Mouse (Mus musculus): ENCODE results near the gene Rassf8. TPM values are rescaled to one million over a fixed set of nuclear protein-coding genes. Genes with fewer than 3 reads are reported as not detected.

The Rassf8 gene
- 100 to 1,000 TPM; 131 to 139 TPM for total RNA-seq (2021)
- long read RNA-seq, experiment 1, full-length matches to known transcripts = 4 of 6 reads
- long read RNA-seq, experiment 1, partial matches to known transcripts = 0 of 6 reads
- long read RNA-seq, experiment 1, other reads (novel, unspliced or antisense) = 2 of 6 reads
- long read RNA-seq, experiment 2, full-length matches to known transcripts = 8 of 19 reads
- long read RNA-seq, experiment 2, partial matches to known transcripts = 4 of 19 reads
- long read RNA-seq, experiment 2, other reads (novel, unspliced or antisense) = 7 of 19 reads

- DNase-seq (ENCODE audit: low spot score in 2 of 2) = peak; percentile 76 to 81
These were observed at the start of gene Rassf8 for GRCm38 (mm10) chr6:145746132-145746849. Rassf8 (plus strand) TSS chr6:145746748.

GRCm38 (mm10) chr6:145701021-145701540 lies 45.5 kb upstream of the Rassf8 start:
- DNase-seq (ENCODE audit: low spot score in 2 of 2) = no peak

- no peak for DNase-seq (ENCODE audit: low spot score in 2 of 2)
These were observed 42.9 kb upstream of the Rassf8 start for GRCm38 (mm10) chr6:145703667-145704066.

- no peak for DNase-seq (ENCODE audit: low spot score in 2 of 2)
These were observed 36.4 kb upstream of the Rassf8 start for GRCm38 (mm10) chr6:145709956-145710720.

- DNase-seq (ENCODE audit: low spot score in 2 of 2) = no peak
These were observed 35.8 kb upstream of the Rassf8 start for GRCm38 (mm10) chr6:145710797-145711196.

GRCm38 (mm10) chr6:145711320-145711719 lies 35.2 kb upstream of the Rassf8 start:
- no peak for DNase-seq (ENCODE audit: low spot score in 2 of 2)

- DNase-seq (ENCODE audit: low spot score in 2 of 2) = no peak
These were observed 33.1 kb upstream of the Rassf8 start for GRCm38 (mm10) chr6:145713241-145714114.

- DNase-seq (ENCODE audit: low spot score in 2 of 2) = no peak
These were observed 32.4 kb upstream of the Rassf8 start for GRCm38 (mm10) chr6:145714131-145714530.

- DNase-seq (ENCODE audit: low spot score in 2 of 2) = no peak
These were observed 24.0 kb upstream of the Rassf8 start for GRCm38 (mm10) chr6:145722596-145722995.

GRCm38 (mm10) chr6:145723131-145723863 lies 23.3 kb upstream of the Rassf8 start:
- DNase-seq (ENCODE audit: low spot score in 2 of 2) = no peak

- DNase-seq (ENCODE audit: low spot score in 2 of 2) = no peak
These were observed 20.7 kb upstream of the Rassf8 start for GRCm38 (mm10) chr6:145725849-145726248.

GRCm38 (mm10) chr6:145726986-145727385 lies 19.6 kb upstream of the Rassf8 start:
- DNase-seq (ENCODE audit: low spot score in 2 of 2) = no peak

- no peak for DNase-seq (ENCODE audit: low spot score in 2 of 2)
These were observed 13.7 kb upstream of the Rassf8 start for GRCm38 (mm10) chr6:145732868-145733267.

- DNase-seq (ENCODE audit: low spot score in 2 of 2) = no peak
These were observed 13.3 kb upstream of the Rassf8 start for GRCm38 (mm10) chr6:145733276-145733675.

- DNase-seq (ENCODE audit: low spot score in 2 of 2) = no peak
These were observed 12.6 kb upstream of the Rassf8 start for GRCm38 (mm10) chr6:145733911-145734310.

GRCm38 (mm10) chr6:145736099-145736498 lies 10.4 kb upstream of the Rassf8 start:
- DNase-seq (ENCODE audit: low spot score in 2 of 2) = no peak

GRCm38 (mm10) chr6:145739231-145739630 lies 7.3 kb upstream of the Rassf8 start:
- no peak for DNase-seq (ENCODE audit: low spot score in 2 of 2)

- DNase-seq (ENCODE audit: low spot score in 2 of 2) = no peak
These were observed 6.5 kb upstream of the Rassf8 start for GRCm38 (mm10) chr6:145740011-145740410.

GRCm38 (mm10) chr6:145745291-145745690 lies 1.3 kb upstream of the Rassf8 start:
- DNase-seq (ENCODE audit: low spot score in 2 of 2) = no peak

All from adrenal gland, postnatal 4 days (tissue).